Comparison of ENCODE assay signal across 9 mouse cellular contexts in the genomic region with DNA sequence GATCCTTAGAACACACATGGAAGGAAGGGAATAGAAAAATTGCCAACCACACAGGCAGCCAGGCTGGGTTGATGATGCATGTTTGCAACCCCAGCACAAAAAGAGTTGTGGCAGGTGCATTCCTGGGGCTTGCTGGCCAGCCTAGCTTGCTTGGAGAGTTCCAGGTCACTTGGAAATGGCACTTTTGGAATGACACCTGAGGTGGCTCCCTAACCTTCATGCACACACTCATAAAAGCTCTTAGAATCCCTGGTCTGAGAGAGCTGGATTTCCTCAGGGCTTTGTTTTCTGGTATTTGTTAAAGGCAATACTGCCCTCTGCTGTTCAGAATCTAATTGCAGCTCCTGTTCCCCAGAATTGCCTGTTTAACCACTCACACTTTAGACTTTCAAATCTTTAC.
DNase-seq lines count a peak whose midpoint lies in the region; ATAC-seq and TF ChIP-seq lines count a peak whose summit lies in the region.
"Had no signal": no experiment of that assay in that cellular context is flagged by ENCODE, and none has a peak within 500 bp of the region (broad histone marks: within the 10 kb centered on the region; RNA-seq: fewer than 3 reads in every experiment).

No protein-coding gene starts in this region.

- no peak for TF ChIP-seq POLR2A in limb, embryonic 14.5 days (IDR thresholded peaks at IDR 0.05; ENCODE audit: borderline replicate concordance, extremely low read depth, insufficient read depth, insufficient read length)

- no peak overlapping the region for H3K27ac ChIP-seq in limb, embryonic 14.5 days (replicated peaks; ENCODE audit: low read depth, low read length)
- H3K27ac ChIP-seq in stomach, postnatal 0 days (replicated peaks), result no peak overlapping the region

- H3K4me3 ChIP-seq in limb, embryonic 14.5 days (replicated peaks; ENCODE audit: low read length), result no peak overlapping the region
- H3K4me3 ChIP-seq in stomach, postnatal 0 days (ENCODE audit: low read depth, low read length), result no peak overlapping the region
- H3K4me3 ChIP-seq: erythroblast, embryonic 14.5 days had no signal

- peak; percentile 41; the same call in 1 of the 2 replicates for ATAC-seq in limb, embryonic 14.5 days (ENCODE audit: low FRiP score, low read depth)
- ATAC-seq in stomach, postnatal 0 days (ENCODE audit: low FRiP score, low TSS enrichment), result no peak; the same call in 1 of the 2 replicates

- no peak overlapping the region for H3K4me2 ChIP-seq in limb, embryonic 14.5 days (replicated peaks; ENCODE audit: low read depth, low read length, severe bottlenecking)
- no peak overlapping the region for H3K4me2 ChIP-seq in stomach, postnatal 0 days (replicated peaks; ENCODE audit: low read depth)

- no peak overlapping the region for H3K9ac ChIP-seq in limb, embryonic 14.5 days (ENCODE audit: low read depth, low read length, severe bottlenecking)
- H3K9ac ChIP-seq in stomach, postnatal 0 days (ENCODE audit: low read length), result no peak overlapping the region

- peak; percentile 87 for TF ChIP-seq CTCF in stomach, postnatal 0 days (IDR thresholded peaks at IDR 0.05; ENCODE audit: low read depth)

- 0 out of 2 replicates have a peak, but pooled peaks cover 5% of the 10 kb centered on the region for H3K36me3 ChIP-seq in limb, embryonic 14.5 days (ENCODE audit: control insufficient read depth, insufficient read depth, low read length)
- H3K36me3 ChIP-seq in stomach, postnatal 0 days (ENCODE audit: control insufficient read depth, insufficient read depth, low read length), result no peaks in the 10 kb centered on the region

- no peaks in the 10 kb centered on the region for H3K27me3 ChIP-seq in limb, embryonic 14.5 days (ENCODE audit: control insufficient read depth, insufficient read depth, low read length)
- no peaks in the 10 kb centered on the region for H3K27me3 ChIP-seq in stomach, postnatal 0 days (ENCODE audit: control insufficient read depth, insufficient read depth, low read length)

- 0 out of 2 replicates have a peak, but pooled peaks cover 2% of the 10 kb centered on the region for H3K4me1 ChIP-seq in limb, embryonic 14.5 days (ENCODE audit: control insufficient read depth, insufficient read depth, low read length)
- H3K4me1 ChIP-seq in stomach, postnatal 0 days (replicated peaks; ENCODE audit: control insufficient read depth, insufficient read depth), result no peaks in the 10 kb centered on the region

- DNase-seq in CD4-positive, CD25-positive, alpha-beta regulatory T cell, adult 2 months (ENCODE audit: low read depth, low spot score), result peak; percentile 78
- peak; percentile 23 to 91 for DNase-seq in adrenal gland, adult (ENCODE audit: inconsistent age in 2 of 2, low spot score in 1 of 2)
- DNase-seq in embryo, embryonic 10.5 days (ENCODE audit: low spot score), result peak; percentile 90
- DNase-seq in gonadal fat pad, adult 2 months (ENCODE audit: low read depth), result peak; percentile 16
- peak; percentile 75 for DNase-seq in kidney, postnatal 10 days
- DNase-seq in limb, embryonic 14.5 days (ENCODE audit: low spot score), result peak; percentile 86
- peak; percentile 78 for DNase-seq in naive thymus-derived CD4-positive, alpha-beta T cell, adult 2 months (ENCODE audit: low read depth)
- DNase-seq in stomach, postnatal 0 days (ENCODE audit: low spot score), result peak; percentile 45

- TF ChIP-seq EP300 in stomach, postnatal 0 days (optimal IDR thresholded peaks at IDR 0.05), result no peak

- H3K9me3 ChIP-seq in limb, embryonic 14.5 days (ENCODE audit: control insufficient read depth, low read length), result no peaks in the 10 kb centered on the region
- no peaks in the 10 kb centered on the region for H3K9me3 ChIP-seq in stomach, postnatal 0 days (ENCODE audit: control insufficient read depth, low read length)

Comparison
In these comparisons a context has a peak if more than half of its experiments do, and no peak if none do; other contexts are left out.
1. DNase-seq: peak in every context shown above with its lines; median percentile 90 in embryo, embryonic 10.5 days; 86 in limb, embryonic 14.5 days; 78 in CD4-positive, CD25-positive, alpha-beta regulatory T cell, adult 2 months; 78 in naive thymus-derived CD4-positive, alpha-beta T cell, adult 2 months; 75 in kidney, postnatal 10 days; 57 in adrenal gland, adult; 45 in stomach, postnatal 0 days; 16 in gonadal fat pad, adult 2 months.